Mouse (Mus musculus) lung, postnatal 0 days (tissue): ENCODE data around the gene Gpc6. TPM values are rescaled to one million over a fixed set of nuclear protein-coding genes. Genes with fewer than 3 reads are reported as not detected.

ENCODE experiments used
- ATAC-seq: fragments of 200-750 bp; cut with Nextera tagmentation; 2 replicates; pipeline ENCODE4 v1.8.0; 2017; ENCODE audit warnings: moderate library complexity
- DNase-seq: peaks from one replicate; pipeline ENCODE4 v3.0.0-alpha.2; 2016; ENCODE audit warnings: low spot score
- H3K27ac ChIP-seq: fragments of 300-500 bp; sonication (generic); 2 replicates; pipeline ENCODE4 v1.5.1; 2014; ENCODE audit warnings: antibody characterized with exemption, mild to moderate bottlenecking, low read length, mixed read lengths
- H3K27me3 ChIP-seq: fragments of 300-500 bp; sonication (generic); replicated peaks from 2 replicates; pipeline ENCODE4 v1.6.1; 2014; ENCODE audit warnings: low read length, mixed read lengths; ENCODE audit not compliant: insufficient read depth
- H3K36me3 ChIP-seq: fragments of 300-500 bp; sonication (generic); 2 replicates; pipeline ENCODE4 v1.6.1; 2014; ENCODE audit warnings: low read length, mixed read lengths; ENCODE audit not compliant: insufficient read depth
- H3K4me1 ChIP-seq: fragments of 300-500 bp; sonication (generic); 2 replicates; pipeline ENCODE4 v1.6.1; 2014; ENCODE audit warnings: antibody characterized with exemption, low read depth, low read length, mixed read lengths; ENCODE audit not compliant: insufficient read depth
- H3K4me2 ChIP-seq: fragments of 300-500 bp; sonication (generic); replicated peaks from 2 replicates; pipeline ENCODE4 v1.6.1; 2014; ENCODE audit warnings: low read depth, mild to moderate bottlenecking, low read length, moderate library complexity, mixed read lengths
- H3K4me3 ChIP-seq: fragments of 300-500 bp; sonication (generic); 2 replicates; pipeline ENCODE4 v1.5.1; 2014; ENCODE audit warnings: low read depth, low read length
- H3K9ac ChIP-seq: fragments of 300-500 bp; sonication (generic); replicated peaks from 2 replicates; pipeline ENCODE4 v1.6.1; 2014; ENCODE audit warnings: low read depth, mild to moderate bottlenecking
- H3K9me3 ChIP-seq: fragments of 300-500 bp; sonication (generic); 2 replicates; pipeline ENCODE4 v1.6.1; 2016; ENCODE audit warnings: low read length, mixed read lengths
- CTCF ChIP-seq: IDR thresholded peaks from 2 replicates; pipeline ENCODE4 v1.5.1; 2016; ENCODE audit warnings: antibody characterized with exemption, mild to moderate bottlenecking
- EP300 ChIP-seq: IDR thresholded peaks from 2 replicates; pipeline ENCODE4 v1.6.1; 2016; ENCODE audit warnings: antibody characterized with exemption, mild to moderate bottlenecking, control low read depth
- WGBS: fragments of 180-500 bp; shearing (Covaris S2); extraction: QIAGEN DNeasy Blood & Tissue Kit; methylation state at CpG from one replicate; pipeline ENCODE4 v1.1.7; 2014; 5-methylcytosine and 5-hydroxymethylcytosine counted together
- polyA plus RNA-seq: library from polyadenylated mRNA; unstranded; fragments of >200 nt; fragmentation: Nextera tagmentation; extraction: Ambion mirVana; gene quantifications from 2 replicates; pipeline ENCODE4 v1.2.1, GENCODE M21; 2015

Gpc6 gene
- polyA plus RNA-seq, 1 experiment from 2014 or later = 3.1 TPM

DNA sequence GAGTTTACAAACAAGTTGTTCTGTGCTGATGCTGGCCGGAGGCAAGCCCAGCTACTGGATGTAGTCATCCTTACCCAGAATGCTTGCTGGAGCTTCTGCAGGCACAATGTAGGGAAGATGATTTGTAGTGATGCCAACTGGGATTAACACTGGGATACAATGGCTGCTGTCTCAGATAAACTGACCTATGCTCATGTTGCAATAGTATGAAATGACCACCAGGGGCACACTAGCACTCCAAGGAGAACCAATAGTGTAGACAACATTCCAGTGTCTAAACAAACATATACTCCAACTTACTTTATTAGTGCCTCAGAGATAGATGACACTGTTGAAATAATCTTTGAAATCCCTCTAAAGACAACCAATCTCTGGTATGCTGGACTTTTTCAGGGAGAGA is 206.2 kb downstream of the Gpc6 start:
- no peaks in the 10 kb centered on the region for H3K4me1 ChIP-seq
- TF ChIP-seq EP300 (no peak), CTCF (peak; percentile 49)
- H3K36me3 ChIP-seq = no peaks in the 10 kb centered on the region
- no peak overlapping the region for H3K27ac ChIP-seq
- no peak for DNase-seq
- no peak for ATAC-seq
- no peaks in the 10 kb centered on the region for H3K27me3 ChIP-seq
- H3K4me3 ChIP-seq = no peak overlapping the region
- H3K9ac ChIP-seq = no peak overlapping the region
- H3K9me3 ChIP-seq = no peaks in the 10 kb centered on the region
- 80% methylated on average over 1 of the region's 1 CpGs for WGBS
- H3K4me2 ChIP-seq = no peak overlapping the region

DNA sequence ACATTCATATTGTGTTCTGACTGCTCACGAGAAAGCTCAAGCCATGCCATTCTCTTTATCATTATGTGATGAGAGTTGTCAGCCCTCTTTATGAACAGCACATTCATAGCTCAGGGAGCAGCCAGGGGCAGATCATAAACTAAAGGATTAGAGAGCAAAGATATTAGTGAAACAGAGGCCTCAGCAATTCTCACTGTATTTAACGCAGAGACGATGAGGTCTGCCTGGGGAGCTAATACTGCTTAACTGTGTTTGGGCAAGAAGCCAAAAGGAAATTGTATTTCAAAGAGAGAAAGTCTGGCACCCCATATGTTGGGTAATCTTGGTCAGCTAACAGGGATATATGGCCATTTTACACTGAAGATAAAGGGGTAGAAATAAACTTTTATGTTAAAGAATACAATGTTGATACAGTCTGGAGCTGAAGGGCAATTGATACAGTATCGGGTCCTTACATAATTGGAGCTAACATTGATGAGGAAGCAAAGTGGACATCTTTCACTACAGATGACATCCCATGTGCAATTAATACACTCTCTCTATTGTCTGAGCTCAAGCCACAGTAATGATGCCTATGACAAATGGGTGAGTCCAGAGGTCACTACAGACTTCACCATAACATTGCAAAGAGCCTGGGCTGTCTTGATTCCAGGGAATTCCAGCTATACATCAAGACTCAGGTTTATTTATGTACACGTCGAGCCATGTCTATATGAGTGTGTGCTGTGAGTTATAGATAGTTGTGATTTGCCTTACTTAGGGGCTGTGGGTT is 216.1 kb downstream of the Gpc6 start:
- no peak overlapping the region for H3K4me2 ChIP-seq
- H3K27ac ChIP-seq = no peak overlapping the region
- 48% methylated on average over 6 of the region's 6 CpGs for WGBS
- ATAC-seq = no peak
- H3K9me3 ChIP-seq = no peaks in the 10 kb centered on the region
- no peak overlapping the region for H3K4me3 ChIP-seq
- no peak overlapping the region for H3K9ac ChIP-seq
- peak; percentile 25 for DNase-seq
- TF ChIP-seq EP300 = no peak
- no peak for TF ChIP-seq CTCF
- no peaks in the 10 kb centered on the region for H3K27me3 ChIP-seq
- no peaks in the 10 kb centered on the region for H3K36me3 ChIP-seq
- H3K4me1 ChIP-seq = no peaks in the 10 kb centered on the region

DNA sequence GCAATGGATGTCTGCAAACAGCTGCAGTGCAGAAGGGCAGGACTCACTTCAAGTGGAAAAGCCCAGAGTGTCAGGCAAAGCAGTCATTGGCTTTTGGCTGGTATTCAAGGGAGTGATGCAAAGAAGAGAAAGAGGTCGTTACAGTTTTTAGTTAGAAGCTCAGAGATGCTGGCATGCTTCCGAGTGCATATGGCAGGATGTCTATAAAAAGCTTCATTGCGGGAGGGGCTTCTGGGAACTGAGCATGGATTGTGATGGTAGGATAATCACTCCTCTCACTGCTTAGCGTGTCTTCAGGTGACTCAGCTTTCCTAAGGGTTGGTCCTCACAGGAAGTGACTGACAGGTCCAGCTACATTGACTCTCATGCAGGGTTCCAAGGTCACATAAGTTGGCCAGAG is 221.0 kb downstream of the Gpc6 start:
- Histone ChIP-seq H3K4me3 (no peak overlapping the region), H3K4me2 (no peak overlapping the region), H3K4me1 (no peaks in the 10 kb centered on the region), H3K9ac (no peak overlapping the region), H3K9me3 (no peaks in the 10 kb centered on the region), H3K27me3 (no peaks in the 10 kb centered on the region), H3K27ac (no peak overlapping the region), H3K36me3 (no peaks in the 10 kb centered on the region)
- TF ChIP-seq CTCF (no peak), EP300 (no peak)
- 27% methylated on average over 4 of the region's 4 CpGs for WGBS
- DNase-seq = peak; percentile 50
- peak; percentile 55 for ATAC-seq

DNA sequence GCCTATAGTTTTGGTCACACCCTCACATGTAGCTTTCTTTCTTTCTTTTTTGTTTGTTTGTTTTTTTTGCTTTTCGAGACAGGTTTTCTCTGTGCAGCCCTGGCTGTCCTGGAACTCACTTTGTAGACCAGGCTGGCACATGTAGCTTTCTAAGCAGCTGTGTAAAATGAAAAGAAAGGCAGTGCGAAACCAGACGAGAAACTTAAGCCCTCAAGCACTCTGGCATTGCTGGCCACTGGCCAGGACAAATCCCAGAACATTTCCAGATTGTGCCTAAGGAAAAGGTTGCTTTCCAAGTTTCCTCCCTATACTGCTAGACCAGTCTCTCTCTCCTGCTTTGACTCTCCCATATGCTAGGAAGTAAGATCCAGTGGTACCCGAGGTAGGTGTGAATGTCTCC is 221.6 kb downstream of the Gpc6 start:
- ATAC-seq = no peak
- Histone ChIP-seq H3K27ac (no peak overlapping the region), H3K9me3 (no peaks in the 10 kb centered on the region), H3K27me3 (no peaks in the 10 kb centered on the region), H3K4me1 (no peaks in the 10 kb centered on the region), H3K4me3 (no peak overlapping the region), H3K36me3 (no peaks in the 10 kb centered on the region), H3K9ac (no peak overlapping the region), H3K4me2 (no peak overlapping the region)
- TF ChIP-seq CTCF = no peak
- TF ChIP-seq EP300 = no peak
- no peak for DNase-seq
- 55% methylated on average over 4 of the region's 4 CpGs for WGBS

DNA sequence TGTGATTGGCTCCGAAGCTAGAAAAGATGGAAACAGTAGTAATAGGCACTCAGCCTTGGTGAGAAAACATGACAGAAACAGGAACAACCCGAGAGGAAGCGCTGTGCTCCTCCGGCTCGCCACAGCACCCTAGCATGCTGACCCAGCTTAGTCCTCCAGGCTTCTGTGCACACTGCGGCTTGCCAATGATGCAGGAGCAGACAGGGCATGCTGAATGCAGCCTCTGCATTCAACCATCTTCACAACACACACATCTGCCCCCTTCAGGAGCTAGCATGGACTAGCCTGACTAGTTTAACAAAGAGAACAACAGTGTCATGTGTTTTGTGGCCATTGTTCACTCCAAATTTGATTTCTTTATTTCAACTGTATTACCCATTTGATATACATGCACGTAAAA is 226.5 kb downstream of the Gpc6 start:
- H3K27ac ChIP-seq = no peak overlapping the region
- no peaks in the 10 kb centered on the region for H3K4me1 ChIP-seq
- no peak overlapping the region for H3K4me3 ChIP-seq
- WGBS = 94% methylated on average over 7 of the region's 7 CpGs
- no peaks in the 10 kb centered on the region for H3K9me3 ChIP-seq
- H3K9ac ChIP-seq = no peak overlapping the region
- ATAC-seq (no peak), DNase-seq (no peak)
- no peak for TF ChIP-seq EP300
- TF ChIP-seq CTCF = no peak
- H3K36me3 ChIP-seq = no peaks in the 10 kb centered on the region
- no peaks in the 10 kb centered on the region for H3K27me3 ChIP-seq
- H3K4me2 ChIP-seq = no peak overlapping the region

DNA sequence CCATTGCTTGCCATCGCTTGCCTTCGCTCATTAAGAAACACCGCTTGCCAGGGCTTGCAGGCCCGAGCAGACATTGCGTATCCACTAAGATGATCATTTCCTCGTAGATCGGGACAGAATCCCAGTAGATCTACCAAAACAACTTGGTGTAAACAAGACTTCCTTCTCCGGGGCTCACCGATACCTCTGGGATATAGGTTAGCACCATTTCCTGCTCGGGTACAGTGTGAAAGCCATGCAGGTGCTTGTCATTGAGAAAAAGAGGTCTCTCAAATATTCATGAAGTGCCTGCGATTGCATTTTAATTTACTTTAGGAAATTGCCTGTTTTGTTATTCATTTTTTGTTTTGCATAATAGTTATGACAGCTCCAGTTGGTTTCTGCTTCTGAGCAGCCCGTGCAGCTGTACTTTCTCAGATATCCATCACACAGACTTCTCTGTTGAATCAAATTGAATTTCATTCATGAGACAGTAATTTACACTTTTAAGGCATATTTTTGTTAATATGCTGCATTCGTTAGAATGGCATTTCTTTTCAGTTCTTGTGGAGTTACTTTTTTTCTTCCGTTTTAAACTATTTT is 230.9 kb downstream of the Gpc6 start:
- no peaks in the 10 kb centered on the region for H3K36me3 ChIP-seq
- no peaks in the 10 kb centered on the region for H3K9me3 ChIP-seq
- TF ChIP-seq CTCF = no peak
- TF ChIP-seq EP300 = no peak
- 80% methylated on average over 14 of the region's 14 CpGs for WGBS
- H3K27ac ChIP-seq = no peak overlapping the region
- H3K4me2 ChIP-seq = no peak overlapping the region
- H3K4me3 ChIP-seq = no peak overlapping the region
- H3K27me3 ChIP-seq = no peaks in the 10 kb centered on the region
- no peak overlapping the region for H3K9ac ChIP-seq
- ATAC-seq (no peak), DNase-seq (no peak)
- H3K4me1 ChIP-seq = no peaks in the 10 kb centered on the region
